Comparison of ENCODE assay signal across 9 mouse cellular contexts in the genomic region with DNA sequence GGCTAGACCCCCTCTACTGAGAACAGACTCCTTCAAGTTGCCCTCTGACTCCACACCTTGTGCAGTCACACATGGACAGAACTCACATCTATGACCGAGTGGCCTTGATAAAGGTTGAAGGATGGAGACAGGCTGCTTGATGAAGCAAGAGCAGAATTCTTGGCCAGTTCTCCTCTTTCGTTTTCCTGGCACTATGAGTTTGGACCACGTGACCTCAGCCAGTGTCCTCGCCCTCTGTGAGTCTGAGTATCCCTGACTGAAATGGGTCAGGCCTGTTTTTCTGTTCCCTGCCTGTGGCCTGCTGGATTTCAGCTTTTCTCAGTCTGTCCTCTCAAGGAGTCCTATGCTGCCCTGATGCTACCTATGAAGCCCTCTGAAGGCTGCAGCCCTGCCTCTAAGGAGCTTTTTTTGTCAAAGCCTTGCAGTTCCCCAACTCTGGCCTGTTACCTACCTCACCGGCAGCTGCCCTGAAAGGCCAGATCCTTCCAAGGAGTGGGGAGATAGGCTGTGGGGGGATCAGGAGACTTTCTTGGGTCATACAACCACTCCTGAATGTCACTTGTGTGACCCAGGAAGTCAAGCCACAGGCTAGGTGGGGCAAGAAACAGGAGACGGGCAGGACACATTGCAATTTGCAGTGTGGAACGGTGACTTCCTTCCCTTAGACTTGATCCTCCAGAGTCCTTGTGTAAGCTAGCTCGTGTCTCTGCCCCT. TPM values are rescaled to one million over a fixed set of nuclear protein-coding genes. Genes with fewer than 3 reads are reported as not detected.
A peak's percentile ranks its signal among the peaks of the same experiment; 100 is the strongest.
DNase-seq lines count a peak whose midpoint lies in the region; ATAC-seq and TF ChIP-seq lines count a peak whose summit lies in the region.
"Had no signal": no experiment of that assay in that cellular context is flagged by ENCODE, and none has a peak within 500 bp of the region (broad histone marks: within the 10 kb centered on the region; RNA-seq: fewer than 3 reads in every experiment).

No protein-coding gene starts in this region.

- DNase-seq in heart, adult 18-20 months = peak; percentile 89 to 92
- DNase-seq in lung, adult 18-20 months = peak; percentile 87 to 91
- no peak for DNase-seq in cerebellum, postnatal 4 days (ENCODE audit: low spot score in 2 of 2)
- DNase-seq in layer of hippocampus, postnatal 14 days (ENCODE audit: low spot score in 2 of 2) = no peak
- DNase-seq in layer of hippocampus, adult 9-10 months (ENCODE audit: low spot score) = no peak

- no peak overlapping the region for H3K27ac ChIP-seq in heart, embryonic 11.5 days (ENCODE audit: low read depth, low read length)
- H3K27ac ChIP-seq in brown adipose tissue, adult 24 weeks (replicated peaks; ENCODE audit: low read depth, low read length) = peak overlapping the region; percentile 93
- H3K27ac ChIP-seq: liver, embryonic 14.5 days had no signal

- WGBS in heart, embryonic 11.5 days (ENCODE audit: insufficient replicate concordance) = 76% methylated on average over 8 of the region's 8 CpGs

- H3ac ChIP-seq in C2C12 (ENCODE audit: control insufficient read depth, insufficient read length, low read depth) = no peak overlapping the region

- no peak overlapping the region for H3K9ac ChIP-seq in heart, embryonic 11.5 days (ENCODE audit: low read depth, low read length)
- H3K9ac ChIP-seq: liver, embryonic 14.5 days had no signal

- no peak overlapping the region for H3K4me2 ChIP-seq in heart, embryonic 11.5 days

- H3K27me3 ChIP-seq in heart, embryonic 11.5 days (ENCODE audit: control insufficient read depth, insufficient read depth, low read length) = peaks cover 6% of the 10 kb centered on the region; the same call in 1 of the 2 replicates
- H3K27me3 ChIP-seq in C2C12 (ENCODE audit: control insufficient read depth, insufficient read depth, insufficient read length) = no peaks in the 10 kb centered on the region

- H3K4me3 ChIP-seq in heart, embryonic 11.5 days (ENCODE audit: low read depth, low read length) = no peak overlapping the region
- H3K4me3 ChIP-seq in C2C12 (ENCODE audit: insufficient read depth, poor library complexity, severe bottlenecking) = no peak overlapping the region
- H3K4me3 ChIP-seq in brown adipose tissue, adult 24 weeks (ENCODE audit: insufficient read depth, low read depth, low read length) = no peak overlapping the region

- H3K9me3 ChIP-seq in heart, embryonic 11.5 days (replicated peaks; ENCODE audit: control insufficient read depth, low read length) = no peaks in the 10 kb centered on the region

- no peaks in the 10 kb centered on the region for H3K79me2 ChIP-seq in C2C12 (ENCODE audit: control insufficient read depth, insufficient read depth)

- peaks cover 28% of the 10 kb centered on the region for H3K4me1 ChIP-seq in heart, embryonic 11.5 days (ENCODE audit: control insufficient read depth, insufficient read depth, low read length)
- peaks cover 38% of the 10 kb centered on the region for H3K4me1 ChIP-seq in brown adipose tissue, adult 24 weeks (ENCODE audit: control insufficient read depth, insufficient read depth, insufficient read length, low read length)

- no peak for ATAC-seq in heart, embryonic 11.5 days (replicated peaks; ENCODE audit: insufficient number of reproducible peaks, low FRiP score, low TSS enrichment)

- H3K36me3 ChIP-seq in heart, embryonic 11.5 days (ENCODE audit: control insufficient read depth, insufficient read depth, low read length) = no peaks in the 10 kb centered on the region
- H3K36me3 ChIP-seq in C2C12 (ENCODE audit: control insufficient read depth, insufficient read depth) = no peaks in the 10 kb centered on the region

- no peak for TF ChIP-seq CTCF in C2C12 (IDR thresholded peaks at IDR 0.05; ENCODE audit: control insufficient read depth, insufficient read depth, insufficient read length)

- no peaks in the 10 kb centered on the region for H3K79me3 ChIP-seq in C2C12 (ENCODE audit: low read depth)

TF ChIP-seq in C2C12, 6 proteins besides CTCF, POLR2A, EP300 and RAD21:
- TF ChIP-seq USF1 (IDR thresholded peaks at IDR 0.05; ENCODE audit: low read depth) (peak; percentile 64), MYOG (IDR thresholded peaks at IDR 0.05; ENCODE audit: control insufficient read depth, extremely low read depth, insufficient read length) (no peak), MYOD1 (IDR thresholded peaks at IDR 0.05; ENCODE audit: control insufficient read depth, insufficient read length, low read depth) (no peak), CEBPB (IDR thresholded peaks at IDR 0.05; ENCODE audit: low read depth) (no peak), MAX (IDR thresholded peaks at IDR 0.05) (no peak)

RNA-seq across cellular contexts. Expression of a gene that starts 3.6 kb away (rescaled TPM):
- 10 to 100 TPM in 1 of 2 experiments, 1 to 10 TPM in 1; 8.2 to 10.3 TPM for total RNA-seq in heart, adult 18-20 months (2021)
- 4.7 and 8.4 TPM in 2 replicates for polyA plus RNA-seq in heart, embryonic 11.5 days (2014; fragmentation: Nextera tagmentation; extraction: Ambion mirVana)
- 0.20 TPM for polyA plus RNA-seq in C2C12 (2012; fragmentation: generic; extraction: Trizol)
- polyA plus RNA-seq in brown adipose tissue, adult 24 weeks (2012; ENCODE audit: insufficient read depth, insufficient read length, missing spikeins) = 16.6 and 17.9 TPM in 2 replicates
- 1 to 10 TPM; 3.8 to 4.1 TPM for total RNA-seq in layer of hippocampus, postnatal 14 days (2021)

RNA-seq across cellular contexts. Expression of a gene that starts 14.3 kb away (rescaled TPM):
- 10 to 100 TPM; 21.4 to 24.4 TPM for total RNA-seq in heart, adult 18-20 months (2021)
- polyA plus RNA-seq in heart, embryonic 11.5 days (2014; fragmentation: Nextera tagmentation; extraction: Ambion mirVana) = 1.9 and 2.5 TPM in 2 replicates
- 0.08 TPM for polyA plus RNA-seq in C2C12 (2012; fragmentation: generic; extraction: Trizol)
- 4.6 and 7.5 TPM in 2 replicates for polyA plus RNA-seq in brown adipose tissue, adult 24 weeks (2012; ENCODE audit: insufficient read depth, insufficient read length, missing spikeins)
- 100 to 1,000 TPM in 1 of 2 experiments, 10 to 100 TPM in 1; 94.4 to 101 TPM for total RNA-seq in layer of hippocampus, postnatal 14 days (2021)

Comparison
In these comparisons a context has a peak if more than half of its experiments do, and no peak if none do; other contexts are left out.
1. DNase-seq: peak in heart, adult 18-20 months (2 of 2) and lung, adult 18-20 months (2 of 2); none in cerebellum, postnatal 4 days (0 of 2), layer of hippocampus, postnatal 14 days (0 of 2) and layer of hippocampus, adult 9-10 months (single experiment).